Mouse (Mus musculus) spleen, adult 2 months (tissue): ENCODE data around the gene Casp8.

Experiments used
- CTCF ChIP-seq: fragments of 200-500 bp; IDR thresholded peaks from 2 replicates; pipeline ENCODE4 v1.5.1; 2011; ENCODE audit warnings: mild to moderate bottlenecking, inconsistent platforms; ENCODE audit not compliant: insufficient read depth, insufficient read length, insufficient replicate concordance; ENCODE audit errors: extremely low read depth
- POLR2A ChIP-seq: fragments of 200-500 bp; IDR thresholded peaks from 2 replicates; pipeline ENCODE4 v1.6.1; 2011; ENCODE audit warnings: low read depth, low read length, inconsistent platforms

- TF ChIP-seq CTCF: no peak
- TF ChIP-seq POLR2A: no peak
Observed at GRCm38 (mm10) chr1:58885646-58886045, 90.5 kb downstream of the Casp8 start.
